Mouse (Mus musculus): Measurements from ENCODE around the gene Pard3b. TPM values are rescaled to one million over a fixed set of nuclear protein-coding genes. Genes with fewer than 3 reads are reported as not detected.

Pard3b gene
- polyA plus RNA-seq, 1 experiment = 3.4 TPM

DNA sequence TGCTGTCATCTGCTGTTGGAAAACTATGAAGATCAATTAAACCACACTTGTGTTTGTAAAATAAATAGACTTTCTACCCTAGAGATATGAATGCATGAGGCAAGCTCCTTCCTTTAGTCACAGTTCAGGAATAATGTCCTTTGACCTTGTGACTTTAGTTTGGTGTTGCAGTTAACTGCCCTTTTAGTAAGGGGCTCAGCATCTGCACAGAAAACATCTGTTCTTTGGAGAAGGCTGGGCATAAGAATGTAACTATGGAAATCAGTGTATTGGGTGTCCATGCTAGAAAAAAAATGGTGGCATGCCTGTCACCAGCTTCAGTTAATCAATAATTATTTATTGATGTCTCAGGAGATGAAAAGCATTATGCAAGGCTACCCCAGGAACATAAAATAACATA lies 381.1 kb downstream of the Pard3b start:
- no peak overlapping the region for H3K4me3 ChIP-seq (ENCODE audit: insufficient read depth, low read depth, low read length)
- no peak for DNase-seq
- H3K36me3 ChIP-seq (ENCODE audit: control insufficient read depth, insufficient read depth, low read length) = no peaks in the 10 kb centered on the region

GRCm38 (mm10) chr1:62041718-62042117 lies 403.1 kb downstream of the Pard3b start:
- 75% methylated on average over 3 of the region's 3 CpGs for WGBS
- DNase-seq = no peak

More for the DNA sequence above, 381.1 kb downstream of the Pard3b start:
- no peaks in the 10 kb centered on the region; the same call in 1 of the 2 replicates for H3K4me1 ChIP-seq (ENCODE audit: control insufficient read depth, insufficient read depth, low read length)
- H3K27ac ChIP-seq (ENCODE audit: insufficient read depth, low read depth, low read length) = no peak overlapping the region
- no peaks in the 10 kb centered on the region; the same call in 1 of the 2 replicates for H3K27me3 ChIP-seq (replicated peaks; ENCODE audit: control insufficient read depth, insufficient read depth, low read length)
- TF ChIP-seq CTCF (conservative IDR thresholded peaks at IDR 0.05; ENCODE audit: insufficient read depth, insufficient read length, low read depth, low read length) = no peak
- TF ChIP-seq POLR2A (IDR thresholded peaks at IDR 0.05; ENCODE audit: low read depth, low read length) = no peak

DNA sequence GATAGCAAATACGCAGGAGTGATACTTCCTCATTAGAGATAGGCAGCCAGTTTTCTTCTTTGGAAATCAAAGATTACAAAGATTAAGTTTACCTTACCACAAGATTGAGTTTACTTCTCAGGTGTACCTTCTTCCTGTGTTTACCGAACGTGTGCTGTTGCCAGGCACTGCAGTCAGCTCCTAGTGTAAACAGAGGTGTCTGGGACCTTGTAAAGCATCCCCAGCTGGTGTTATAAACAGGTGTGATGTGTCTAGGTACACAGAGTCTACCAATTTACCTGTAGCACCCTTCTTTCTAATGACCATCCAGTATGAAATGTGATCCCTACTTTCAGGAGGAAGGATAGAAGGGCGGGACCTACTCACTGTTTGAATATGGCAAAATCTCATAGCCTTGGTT lies 410.0 kb downstream of the Pard3b start:
- WGBS = 84% methylated on average over 4 of the region's 4 CpGs

More at GRCm38 (mm10) chr1:62041718-62042117, 403.1 kb downstream of the Pard3b start:
- Histone ChIP-seq H3K36me3 (ENCODE audit: control insufficient read depth, insufficient read depth, low read length) (no peaks in the 10 kb centered on the region), H3K4me3 (ENCODE audit: insufficient read depth, low read depth, low read length) (no peak overlapping the region), H3K27me3 (replicated peaks; ENCODE audit: control insufficient read depth, insufficient read depth, low read length) (no peaks in the 10 kb centered on the region), H3K27ac (ENCODE audit: insufficient read depth, low read depth, low read length) (no peak overlapping the region), H3K4me1 (ENCODE audit: control insufficient read depth, insufficient read depth, low read length) (no peaks in the 10 kb centered on the region; the same call in 1 of the 2 replicates)
- no peak for TF ChIP-seq POLR2A (IDR thresholded peaks at IDR 0.05; ENCODE audit: low read depth, low read length)

GRCm38 (mm10) chr1:62051186-62051825 lies 412.7 kb downstream of the Pard3b start:
- no peak for DNase-seq
- WGBS = 67% methylated on average over 1 of the region's 1 CpGs
- H3K27me3 ChIP-seq (replicated peaks; ENCODE audit: control insufficient read depth, insufficient read depth, low read length) = no peaks in the 10 kb centered on the region
- H3K36me3 ChIP-seq (ENCODE audit: control insufficient read depth, insufficient read depth, low read length) = no peaks in the 10 kb centered on the region
- H3K4me3 ChIP-seq (ENCODE audit: insufficient read depth, low read depth, low read length) = no peak overlapping the region
- TF ChIP-seq POLR2A (IDR thresholded peaks at IDR 0.05; ENCODE audit: low read depth, low read length) (no peak), CTCF (conservative IDR thresholded peaks at IDR 0.05; ENCODE audit: insufficient read depth, insufficient read length, low read depth, low read length) (no peak)
- no peak overlapping the region for H3K27ac ChIP-seq (ENCODE audit: insufficient read depth, low read depth, low read length)
- H3K4me1 ChIP-seq (ENCODE audit: control insufficient read depth, insufficient read depth, low read length) = no peaks in the 10 kb centered on the region

More for the DNA sequence above, 410.0 kb downstream of the Pard3b start:
- no peaks in the 10 kb centered on the region for H3K4me1 ChIP-seq (ENCODE audit: control insufficient read depth, insufficient read depth, low read length)
- H3K4me3 ChIP-seq (ENCODE audit: insufficient read depth, low read depth, low read length) = no peak overlapping the region
- TF ChIP-seq CTCF (conservative IDR thresholded peaks at IDR 0.05; ENCODE audit: insufficient read depth, insufficient read length, low read depth, low read length) = no peak
- no peak for TF ChIP-seq POLR2A (IDR thresholded peaks at IDR 0.05; ENCODE audit: low read depth, low read length)
- no peak for DNase-seq
- no peaks in the 10 kb centered on the region for H3K27me3 ChIP-seq (replicated peaks; ENCODE audit: control insufficient read depth, insufficient read depth, low read length)
- no peaks in the 10 kb centered on the region for H3K36me3 ChIP-seq (ENCODE audit: control insufficient read depth, insufficient read depth, low read length)
- H3K27ac ChIP-seq (ENCODE audit: insufficient read depth, low read depth, low read length) = no peak overlapping the region

DNA sequence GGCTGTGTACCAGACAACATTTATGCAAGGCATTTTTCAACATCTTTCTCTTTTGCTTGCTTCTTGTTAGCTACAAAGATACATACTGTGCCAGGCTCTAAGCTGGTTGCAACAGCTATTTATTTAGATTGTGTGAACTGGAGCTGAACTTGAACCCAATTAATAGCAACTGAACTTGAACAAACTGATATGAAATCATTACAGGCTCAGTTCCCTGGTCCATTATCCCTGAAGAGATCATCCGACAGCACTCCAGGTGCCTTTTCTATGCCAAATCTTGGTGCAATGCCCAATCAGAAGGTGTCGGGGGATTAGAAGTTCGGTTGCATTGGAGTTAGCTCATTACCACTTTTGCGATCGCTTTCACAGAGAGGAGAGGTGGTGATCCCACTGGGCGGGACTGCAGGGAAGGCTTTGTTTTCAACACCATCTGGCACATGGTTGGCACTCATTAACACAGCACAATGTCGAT lies 414.6 kb downstream of the Pard3b start:
- no peak for DNase-seq
- H3K27me3 ChIP-seq (replicated peaks; ENCODE audit: control insufficient read depth, insufficient read depth, low read length) = no peaks in the 10 kb centered on the region
- TF ChIP-seq POLR2A (IDR thresholded peaks at IDR 0.05; ENCODE audit: low read depth, low read length) = no peak
- TF ChIP-seq CTCF (conservative IDR thresholded peaks at IDR 0.05; ENCODE audit: insufficient read depth, insufficient read length, low read depth, low read length) = no peak
- no peak overlapping the region for H3K27ac ChIP-seq (ENCODE audit: insufficient read depth, low read depth, low read length)
- 79% methylated on average over 7 of the region's 7 CpGs for WGBS
- no peaks in the 10 kb centered on the region for H3K36me3 ChIP-seq (ENCODE audit: control insufficient read depth, insufficient read depth, low read length)
- no peaks in the 10 kb centered on the region for H3K4me1 ChIP-seq (ENCODE audit: control insufficient read depth, insufficient read depth, low read length)
- no peak overlapping the region for H3K4me3 ChIP-seq (ENCODE audit: insufficient read depth, low read depth, low read length)

GRCm38 (mm10) chr1:62055280-62055679 lies 416.7 kb downstream of the Pard3b start:
- no peaks in the 10 kb centered on the region for H3K27me3 ChIP-seq (replicated peaks; ENCODE audit: control insufficient read depth, insufficient read depth, low read length)
- DNase-seq = no peak
- no peaks in the 10 kb centered on the region for H3K36me3 ChIP-seq (ENCODE audit: control insufficient read depth, insufficient read depth, low read length)
- H3K4me1 ChIP-seq (ENCODE audit: control insufficient read depth, insufficient read depth, low read length) = no peaks in the 10 kb centered on the region
- TF ChIP-seq CTCF (conservative IDR thresholded peaks at IDR 0.05; ENCODE audit: insufficient read depth, insufficient read length, low read depth, low read length) = no peak
- TF ChIP-seq POLR2A (IDR thresholded peaks at IDR 0.05; ENCODE audit: low read depth, low read length) = no peak
- WGBS = 67% methylated on average over 6 of the region's 6 CpGs
- H3K4me3 ChIP-seq (ENCODE audit: insufficient read depth, low read depth, low read length) = no peak overlapping the region
- H3K27ac ChIP-seq (ENCODE audit: insufficient read depth, low read depth, low read length) = no peak overlapping the region

DNA sequence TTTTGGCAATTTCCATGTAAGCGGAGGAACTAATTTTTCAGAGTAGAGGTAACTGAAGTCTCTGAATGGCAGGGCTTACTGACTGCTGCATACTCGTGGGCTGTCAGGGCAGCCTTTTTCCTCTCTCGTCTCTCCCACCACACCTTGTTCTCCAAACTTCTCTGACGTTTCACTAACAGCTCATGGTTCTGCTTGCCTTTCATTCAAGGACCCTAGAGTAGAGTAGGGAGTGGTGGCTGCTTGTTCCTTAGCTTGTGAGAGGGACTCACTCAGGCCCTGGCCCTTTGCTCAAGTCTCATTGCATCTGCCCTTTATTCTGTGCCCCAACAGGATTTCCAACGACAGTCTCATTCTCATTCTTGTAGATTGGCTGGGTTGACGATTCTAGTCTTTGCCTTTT lies 432.0 kb downstream of the Pard3b start:
- no peak for DNase-seq
- no peak for TF ChIP-seq POLR2A (IDR thresholded peaks at IDR 0.05; ENCODE audit: low read depth, low read length)
- TF ChIP-seq CTCF (conservative IDR thresholded peaks at IDR 0.05; ENCODE audit: insufficient read depth, insufficient read length, low read depth, low read length) = no peak
- H3K36me3 ChIP-seq (ENCODE audit: control insufficient read depth, insufficient read depth, low read length) = no peaks in the 10 kb centered on the region
- no peak overlapping the region for H3K4me3 ChIP-seq (ENCODE audit: insufficient read depth, low read depth, low read length)
- 89% methylated on average over 6 of the region's 6 CpGs for WGBS
- H3K27me3 ChIP-seq (replicated peaks; ENCODE audit: control insufficient read depth, insufficient read depth, low read length) = no peaks in the 10 kb centered on the region
- H3K27ac ChIP-seq (ENCODE audit: insufficient read depth, low read depth, low read length) = no peak overlapping the region
- H3K4me1 ChIP-seq (ENCODE audit: control insufficient read depth, insufficient read depth, low read length) = no peaks in the 10 kb centered on the region

Measured in kidney, adult 2 months (tissue).